Mouse (Mus musculus) mouse embryonic stem cell (cell line): ENCODE data around the gene Rpgr.

Experiments used
- in situ Hi-C, 2 experiments: fragments of 300-500 bp; cut with MboI; formaldehyde crosslinking; loops; 1 replicate in 1 of 2; 3 replicates in 1 of 2; pipeline ENCODE4 v1.14.3; 2019 to 2020; ENCODE audit warnings: low sequenced_read_pairs in 2 of 2, low pct_unique_long_range_greater_than_20kb in 1 of 2, mixed read lengths in 1 of 2; ENCODE audit not compliant: unreplicated experiment in 1 of 2

Gene Rpgr

DNA sequence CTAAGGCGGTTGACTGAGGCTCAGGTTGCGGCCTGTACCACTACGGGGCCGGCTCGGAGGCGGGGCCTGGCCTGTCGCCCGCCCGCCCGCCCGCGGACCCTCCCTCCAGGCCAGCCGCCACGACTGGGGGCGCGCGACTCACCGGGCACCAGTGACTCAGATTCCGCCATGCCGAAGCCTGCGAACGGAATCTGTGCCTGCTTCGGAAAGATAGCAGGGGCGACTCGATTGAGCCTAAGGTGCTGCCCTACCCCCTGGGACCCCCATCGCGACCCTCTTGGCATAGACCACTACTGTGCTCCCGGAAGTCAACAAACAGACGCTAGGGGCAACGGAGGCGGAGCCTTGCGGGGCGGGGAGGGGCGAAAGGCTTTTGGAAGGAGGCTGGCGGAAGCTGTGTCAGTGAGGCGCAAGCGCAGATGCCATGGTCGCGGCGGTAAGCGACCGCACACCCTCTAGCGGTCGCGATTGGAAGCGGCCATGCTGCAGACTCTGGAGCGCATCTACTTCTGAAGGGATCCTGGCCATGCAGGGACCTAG, at the start of gene Rpgr:
Rpgr (minus strand) TSS at position 511 of the 540 bp plus-strand sequence.
- in situ Hi-C loops = no loop called here

GRCm38 (mm10) chrX:10258260-10258659, 41.5 kb upstream of the Rpgr start:
- in situ Hi-C loops = no loop called here

DNA sequence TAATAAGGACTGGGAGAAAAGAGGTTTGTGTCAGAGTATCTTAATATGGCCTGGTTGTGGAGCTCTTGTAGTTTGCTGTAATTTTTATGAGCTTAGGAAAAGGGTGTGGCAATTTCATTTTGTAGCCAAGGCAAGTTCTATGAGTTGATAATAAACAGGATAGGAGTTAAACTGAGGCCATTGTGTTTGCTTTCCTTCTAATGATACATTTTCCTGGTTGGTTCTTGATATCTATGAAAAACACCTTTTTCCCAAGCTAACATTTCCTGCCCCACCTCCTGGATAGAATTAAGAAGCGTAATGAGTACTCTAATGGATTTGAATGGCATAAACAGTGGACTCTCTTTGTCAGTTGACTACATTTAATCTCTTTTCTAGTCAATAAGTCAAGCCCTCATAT, 41.1 kb upstream of the Rpgr start:
- in situ Hi-C loops = no loop called here

GRCm38 (mm10) chrX:10251852-10252504, 35.3 kb upstream of the Rpgr start, which contains the start of gene Otc:
Gene Otc, plus strand, starts transcription at chrX:10252305.
- in situ Hi-C loops = no loop called here

DNA sequence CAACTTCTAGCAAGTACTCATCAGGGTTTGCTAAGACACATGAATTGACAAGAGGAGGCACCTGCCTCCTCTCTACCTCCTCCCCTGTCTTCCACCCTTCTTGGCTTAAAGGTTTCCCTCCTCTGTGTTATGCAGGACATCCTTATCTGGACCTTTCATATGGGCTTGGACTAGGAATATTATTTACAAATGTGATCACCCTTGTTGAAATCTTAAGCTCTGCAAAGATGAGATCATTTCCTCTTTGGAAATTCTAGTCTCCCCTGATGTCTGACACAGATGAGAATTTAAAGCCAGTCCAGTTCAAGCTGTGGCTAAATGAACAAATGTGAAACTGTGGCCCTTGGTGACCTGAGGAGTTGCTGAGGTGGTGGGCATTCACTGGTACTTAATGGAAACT, 34.6 kb upstream of the Rpgr start:
- in situ Hi-C loops = no loop called here

DNA sequence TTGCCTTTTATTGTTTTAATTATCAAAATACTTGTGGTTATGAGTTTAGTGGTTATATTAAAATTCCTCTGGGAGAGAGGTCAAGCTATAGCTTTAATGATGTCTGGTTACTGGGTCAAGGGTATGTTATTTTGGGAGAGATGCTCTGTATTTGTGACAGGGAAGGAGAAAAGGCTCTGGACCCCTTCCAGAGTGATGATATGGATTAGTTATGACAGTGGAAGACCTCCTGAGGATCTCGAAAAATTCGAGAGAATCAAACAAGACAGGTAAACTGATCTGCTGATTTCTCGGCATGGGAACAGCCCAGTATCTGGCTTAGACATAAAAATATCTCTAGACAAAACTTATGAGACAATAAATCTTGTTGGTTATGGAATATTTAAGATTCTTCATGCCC, 27.2 kb upstream of the Rpgr start:
- in situ Hi-C loops = no loop called here

GRCm38 (mm10) chrX:10239515-10239914, 22.8 kb upstream of the Rpgr start:
- in situ Hi-C loops = no loop called here

DNA sequence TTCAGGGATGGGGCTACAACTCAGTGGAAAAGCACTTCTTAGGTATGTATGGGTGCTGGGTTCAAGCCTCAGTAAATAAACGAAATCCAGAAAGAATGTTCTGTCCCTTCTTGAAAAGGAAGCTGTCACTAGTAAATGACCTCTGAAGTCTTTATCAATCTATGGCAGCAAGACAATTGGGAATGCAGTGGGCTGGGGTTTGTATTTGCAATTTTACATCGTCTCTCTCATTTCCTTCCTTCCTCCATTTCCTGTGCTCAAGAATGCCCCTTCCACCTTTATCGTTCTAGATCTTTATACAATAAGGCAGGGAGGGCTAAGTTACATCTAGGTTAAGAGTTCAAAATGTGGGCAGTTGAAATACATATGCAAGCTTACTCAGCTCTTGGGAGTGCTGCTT, 17.9 kb upstream of the Rpgr start:
- in situ Hi-C loops = no loop called here

GRCm38 (mm10) chrX:10233051-10233450, 16.3 kb upstream of the Rpgr start:
- in situ Hi-C loops = no loop called here

- in situ Hi-C loops = no loop called here
Observed at GRCm38 (mm10) chrX:10219281-10219680, 2.6 kb upstream of the Rpgr start.

DNA sequence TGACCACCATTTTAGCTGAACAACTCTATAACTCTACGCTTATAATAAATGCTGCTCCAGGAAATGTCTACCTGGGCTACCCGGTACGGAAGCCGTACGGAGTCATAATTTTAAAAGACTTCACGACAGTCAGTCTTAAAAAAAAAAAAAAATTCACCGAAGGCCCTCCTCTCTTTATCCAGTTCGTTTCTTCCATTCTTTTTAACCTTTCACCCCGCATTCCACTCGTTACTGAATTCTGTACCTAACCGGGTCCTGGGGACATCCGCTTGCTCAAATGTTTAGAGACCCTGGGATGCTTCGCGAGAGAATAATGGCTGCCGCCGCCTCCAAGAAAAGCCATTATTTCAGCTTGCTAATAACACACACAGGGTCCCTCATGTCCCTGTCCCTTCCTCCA, 748 bp downstream of the Rpgr start:
- in situ Hi-C loops = no loop called here

GRCm38 (mm10) chrX:10205937-10206336, 10.8 kb downstream of the Rpgr start:
- in situ Hi-C loops = no loop called here

- in situ Hi-C loops = no loop called here
Observed at GRCm38 (mm10) chrX:10201289-10201688, 15.4 kb downstream of the Rpgr start.

GRCm38 (mm10) chrX:10152390-10152789, 64.3 kb downstream of the Rpgr start:
- in situ Hi-C loops = no loop called here

DNA sequence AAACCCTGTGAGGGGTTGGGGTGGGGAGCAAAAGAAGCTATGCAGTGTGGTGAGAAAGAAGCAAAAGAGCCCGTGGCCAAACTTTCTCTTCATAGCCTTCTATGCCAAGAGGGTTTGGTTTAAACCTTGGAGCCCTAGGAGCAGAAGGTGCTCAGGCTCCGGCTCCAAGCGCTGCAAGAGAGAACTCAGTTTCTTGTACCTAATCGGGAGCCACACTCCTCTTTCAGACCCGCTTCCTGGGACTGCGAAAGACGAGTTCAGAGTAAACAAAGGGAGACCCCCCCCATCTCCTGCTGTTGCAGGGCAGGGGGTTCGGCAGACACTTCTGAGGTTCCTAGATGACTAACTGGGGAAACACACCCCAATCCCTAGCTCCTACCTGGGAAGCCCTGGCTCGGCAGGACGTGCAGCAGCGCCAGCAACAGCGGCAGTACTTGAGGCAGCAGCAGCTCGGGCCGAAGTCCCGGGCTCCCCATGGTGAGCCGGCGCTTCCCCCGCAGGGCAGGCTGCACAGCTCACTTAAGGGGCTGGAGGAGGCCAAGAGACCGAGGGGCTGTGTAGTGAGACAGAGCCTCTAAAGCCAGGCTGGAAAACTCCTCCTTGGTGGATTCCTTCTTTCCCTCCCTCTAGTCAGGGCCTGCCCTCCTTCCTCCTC, 99.5 kb downstream of the Rpgr start, which contains the start of gene Srpx:
Srpx (minus strand) TSS at position 645 of the 655 bp plus-strand sequence.
- in situ Hi-C loops = no loop called here

DNA sequence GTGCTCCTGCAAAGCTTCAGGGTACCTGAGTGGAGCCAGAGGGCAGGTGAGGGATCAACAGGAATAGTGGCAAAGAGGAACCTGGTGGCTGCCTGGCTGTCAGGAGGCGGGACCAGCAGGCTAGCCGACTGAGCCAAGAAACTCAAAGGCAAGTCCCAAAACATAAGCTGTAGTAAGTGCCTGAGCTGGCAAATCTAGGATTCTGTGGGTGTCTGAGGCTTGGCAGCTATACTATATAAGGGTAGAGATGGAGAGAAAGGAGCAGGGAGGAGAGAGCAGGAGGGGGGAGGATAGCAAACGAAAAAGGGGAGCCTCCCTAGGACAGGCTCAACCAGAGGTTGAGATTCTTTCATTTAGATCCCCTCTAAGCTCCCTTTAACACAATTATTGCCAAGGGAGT, 100.9 kb downstream of the Rpgr start:
- in situ Hi-C loops = no loop called here

DNA sequence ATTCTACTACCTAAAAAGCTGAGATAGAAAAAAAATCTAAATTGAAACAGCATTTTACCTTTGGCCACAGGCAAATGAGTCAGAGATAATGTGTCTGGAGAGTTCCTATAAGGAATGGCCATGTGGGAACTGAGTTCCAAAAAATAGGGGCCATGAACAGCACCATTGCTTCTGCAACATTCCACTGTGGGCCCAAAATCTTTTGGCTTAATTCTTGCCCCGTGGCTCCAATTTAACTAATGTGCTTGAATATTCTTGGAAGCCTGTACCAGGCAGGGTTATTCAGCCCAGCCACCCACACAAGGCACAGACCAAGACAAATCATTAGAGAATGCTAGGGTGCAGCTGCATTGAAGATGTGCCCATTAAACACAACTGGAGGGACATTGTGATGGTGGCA, 106.0 kb downstream of the Rpgr start:
- in situ Hi-C loops = no loop called here

DNA sequence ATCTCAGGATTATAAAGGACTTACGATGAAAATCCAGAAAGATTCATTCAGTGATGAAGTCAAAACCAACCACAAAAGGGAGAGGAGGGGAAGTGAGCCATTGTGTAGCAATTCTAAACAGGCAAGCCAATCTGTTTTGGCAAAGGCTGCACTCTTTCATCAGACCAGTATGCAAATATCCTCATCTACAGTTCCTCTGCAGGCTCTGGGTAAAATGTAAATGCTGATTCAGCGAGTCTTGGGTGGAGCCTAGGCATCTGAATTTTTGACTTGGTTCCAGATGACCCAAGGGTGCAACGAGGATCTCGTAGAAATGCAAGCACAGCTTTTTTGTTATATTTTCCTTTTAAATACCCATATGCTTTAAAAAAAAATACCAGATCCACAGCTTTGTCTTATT, 108.2 kb downstream of the Rpgr start:
- in situ Hi-C loops = no loop called here

DNA sequence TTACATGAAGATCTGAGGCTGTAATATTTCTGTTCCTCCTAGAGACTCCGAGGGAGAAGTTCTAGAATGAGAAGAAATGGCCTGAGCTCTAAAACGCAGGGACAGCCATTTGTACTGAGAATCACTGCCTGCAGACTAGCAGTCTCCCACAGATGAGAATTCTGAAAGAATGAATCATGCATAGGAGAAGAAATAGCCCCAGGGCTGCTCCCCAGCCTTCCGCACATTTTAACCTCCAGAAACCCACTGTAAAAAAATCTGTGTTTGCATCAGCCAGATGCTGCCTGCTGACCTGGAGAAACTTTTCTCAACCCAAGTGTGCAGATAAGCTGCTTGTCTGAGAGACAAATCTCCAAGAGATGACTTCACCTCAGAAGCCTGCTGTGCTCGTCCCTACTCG, 111.2 kb downstream of the Rpgr start:
- in situ Hi-C loops = no loop called here

DNA sequence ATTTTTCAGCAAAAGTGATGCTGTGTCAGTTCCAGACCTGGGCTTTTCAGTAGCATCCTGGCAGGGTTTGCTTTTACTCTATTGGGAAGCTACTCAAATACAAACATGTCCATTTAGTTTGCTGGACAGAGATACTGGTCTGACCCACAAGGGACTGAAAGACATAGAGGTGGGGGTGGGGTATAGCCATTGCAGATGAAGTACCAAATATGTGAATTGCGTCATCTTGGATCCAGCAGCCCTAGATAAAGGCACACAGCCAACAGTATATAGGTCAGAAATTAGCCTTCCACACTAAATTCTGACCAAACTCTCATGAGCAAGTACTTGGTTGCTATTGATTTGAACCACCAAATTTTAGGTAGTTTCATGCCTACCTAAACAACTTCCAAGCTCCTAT, 114.0 kb downstream of the Rpgr start:
- in situ Hi-C loops = no loop called here
